Mouse (Mus musculus): ENCODE data around the gene Ewsr1. TPM values are rescaled to one million over a fixed set of nuclear protein-coding genes. Genes with fewer than 3 reads are reported as not detected.

The Ewsr1 gene
- 10 to 100 TPM; 55.1 to 68.1 (median 64.3) TPM for total RNA-seq (2022)

- DNase-seq (ENCODE audit: low spot score in 2 of 2) = peak; percentile 95 to 96
Measured at GRCm38 (mm10) chr11:5098736-5099542, at the start of gene Ewsr1, which contains the start of gene Rhbdd3. Gene Ewsr1, minus strand, starts transcription at chr11:5099266. Gene Rhbdd3, plus strand, starts transcription at chr11:5098926.

DNA sequence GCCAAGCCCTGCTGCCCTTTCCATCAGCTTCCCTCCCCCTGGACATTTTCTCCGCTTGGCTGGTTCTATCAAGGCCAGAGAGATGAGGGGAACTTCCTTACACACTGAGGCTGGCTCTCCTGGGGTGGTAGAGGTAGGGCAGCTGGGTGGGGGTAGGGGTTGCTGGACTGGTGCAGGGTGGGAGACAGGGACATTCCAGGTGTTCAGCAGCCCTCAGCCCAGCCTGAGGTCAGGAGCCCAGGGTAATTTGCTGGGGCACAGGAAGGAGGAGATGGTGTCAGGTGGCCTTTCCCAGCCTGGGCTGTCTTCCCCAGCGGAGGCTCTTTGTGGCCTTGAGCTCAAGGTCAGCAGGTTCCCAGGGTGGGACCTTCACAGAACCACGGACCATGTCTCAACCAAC, 46.5 kb upstream of the Ewsr1 start:
- no peak for DNase-seq (ENCODE audit: low spot score in 2 of 2)

DNA sequence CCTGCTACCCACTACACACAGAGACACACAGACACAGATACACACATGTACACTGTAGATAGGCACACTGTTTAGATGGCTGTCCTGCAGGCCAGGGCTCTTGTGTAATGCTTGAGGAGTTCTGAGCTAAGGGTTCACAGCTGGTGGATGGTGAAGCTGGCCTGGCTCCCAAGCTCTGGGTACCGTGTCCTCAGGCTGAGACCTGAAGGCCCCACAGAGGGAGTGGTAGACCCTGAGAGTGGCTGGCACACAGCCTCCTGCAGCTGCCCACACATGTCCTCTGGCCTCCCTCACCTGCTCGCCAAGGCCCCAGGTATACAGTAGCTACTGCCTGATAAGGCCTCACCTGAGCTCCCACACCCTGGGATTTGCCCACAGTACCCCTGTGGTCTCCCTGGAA, 42.9 kb upstream of the Ewsr1 start:
- no peak for DNase-seq (ENCODE audit: low spot score in 2 of 2)

GRCm38 (mm10) chr11:5141252-5141651, 42.2 kb upstream of the Ewsr1 start:
- DNase-seq (ENCODE audit: low spot score in 2 of 2) = no peak

DNA sequence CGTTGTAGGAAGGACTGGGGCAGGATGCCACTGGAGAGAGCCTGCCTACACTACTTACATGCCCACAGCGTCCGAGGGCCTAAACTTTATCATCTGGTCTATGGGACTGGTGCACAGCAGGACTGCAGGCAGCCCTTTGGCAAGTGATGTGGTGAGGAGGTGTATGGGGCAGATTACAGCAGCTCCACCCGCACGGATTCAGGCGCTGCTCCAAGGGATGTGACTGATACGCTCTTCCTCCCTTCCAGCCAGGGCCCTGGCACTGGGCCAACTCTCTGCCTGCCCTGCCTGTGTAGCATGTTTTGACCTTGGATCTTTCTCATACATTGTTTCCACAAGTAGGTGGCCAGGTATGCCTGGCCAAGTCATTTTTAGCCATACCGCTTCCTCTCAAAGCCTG, 41.6 kb upstream of the Ewsr1 start:
- DNase-seq (ENCODE audit: low spot score in 2 of 2) = peak; percentile 45 to 80

DNA sequence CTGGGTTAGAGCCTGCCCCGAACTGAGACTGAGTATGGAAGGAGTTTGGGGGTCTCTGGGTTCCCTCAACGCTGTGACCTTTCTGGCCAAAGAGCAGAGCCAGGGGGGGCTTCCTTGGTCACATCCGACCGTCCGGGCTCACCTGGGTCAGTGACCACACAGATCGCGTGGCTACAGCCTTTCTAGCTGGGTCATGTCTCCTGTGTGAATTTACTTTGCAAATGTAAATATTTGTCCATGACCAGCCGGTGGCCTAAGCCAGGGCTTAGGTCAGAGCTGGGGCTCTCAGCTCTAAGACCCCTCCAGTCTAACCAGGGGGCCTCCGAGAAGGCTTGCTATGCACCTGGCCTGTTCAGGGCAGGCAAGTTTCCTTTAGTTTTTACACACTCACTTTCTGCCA, 40.3 kb upstream of the Ewsr1 start:
- no peak for DNase-seq (ENCODE audit: low spot score in 2 of 2)

DNA sequence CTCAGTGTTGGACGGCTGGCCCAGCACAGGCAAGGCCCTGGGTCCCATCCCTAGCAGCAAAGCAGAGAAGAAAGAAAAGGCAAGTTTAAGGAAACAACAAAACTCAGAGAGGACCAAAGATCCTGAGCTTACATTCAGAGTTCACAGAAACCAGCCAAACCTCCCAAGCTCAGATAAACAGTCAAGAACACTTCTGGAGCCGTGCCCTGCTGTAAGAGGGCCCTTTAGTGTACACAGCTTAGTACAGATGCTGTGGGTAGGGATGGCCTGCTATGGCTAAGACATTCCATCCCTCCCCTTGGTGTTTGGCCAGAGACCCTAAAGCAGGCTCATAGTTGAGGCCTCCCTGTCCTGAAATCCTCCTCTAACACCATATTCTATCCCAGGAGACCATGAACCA, 39.6 kb upstream of the Ewsr1 start:
- no peak for DNase-seq (ENCODE audit: low spot score in 2 of 2)

- DNase-seq (ENCODE audit: low spot score in 2 of 2) = no peak
Measured at GRCm38 (mm10) chr11:5135914-5136313, 36.8 kb upstream of the Ewsr1 start.

GRCm38 (mm10) chr11:5132751-5133150, 33.7 kb upstream of the Ewsr1 start:
- no peak for DNase-seq (ENCODE audit: low spot score in 2 of 2)

DNA sequence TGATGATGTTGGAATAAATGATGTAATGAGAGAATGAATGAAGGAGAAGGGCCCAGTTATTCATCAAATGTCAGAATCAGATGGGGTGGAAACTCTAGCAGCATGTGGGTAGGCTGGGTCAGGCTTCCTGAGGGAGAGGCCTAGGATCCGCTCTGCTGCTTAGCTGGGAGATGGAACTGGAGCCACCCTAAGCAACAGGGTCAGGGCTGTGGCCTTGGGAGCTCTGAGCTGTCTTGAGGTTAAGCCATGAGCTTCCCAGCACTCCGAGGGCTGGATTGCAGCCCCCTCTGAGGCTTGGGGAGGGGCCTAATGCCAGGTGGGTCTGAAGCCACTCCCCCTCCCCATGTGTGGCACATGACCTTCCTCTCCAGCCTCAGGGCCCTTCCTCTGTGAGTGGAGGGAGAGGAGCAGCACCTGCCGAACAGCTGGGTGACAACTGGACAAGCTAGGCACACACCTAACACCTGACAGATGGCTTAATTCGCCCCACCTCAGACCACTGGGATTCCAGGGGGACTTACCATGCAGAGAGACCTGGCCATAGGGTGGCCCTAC, 31.1 kb upstream of the Ewsr1 start:
- no peak for DNase-seq (ENCODE audit: low spot score in 2 of 2)

DNA sequence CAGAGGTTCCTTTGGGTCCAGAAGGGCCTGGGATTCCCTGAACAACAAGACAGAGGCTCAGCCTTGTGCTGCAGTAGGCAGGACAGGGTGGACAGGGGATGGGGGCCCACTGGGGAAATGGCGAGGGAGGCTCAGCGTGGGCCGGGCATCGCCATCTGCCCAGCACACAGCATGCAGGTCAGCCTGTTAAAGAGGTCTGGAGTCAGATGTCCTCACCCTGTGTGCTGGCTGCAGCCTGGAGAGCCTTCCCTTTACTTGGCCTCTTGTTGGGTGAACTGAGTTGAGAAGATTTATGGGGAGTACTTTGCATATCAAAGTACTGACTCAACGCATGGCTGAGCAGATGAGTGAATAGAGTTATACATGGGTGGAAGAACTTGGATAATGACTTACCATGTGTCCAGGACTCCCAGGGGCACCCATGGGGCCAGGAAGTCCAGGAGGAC, 30.0 kb upstream of the Ewsr1 start:
- DNase-seq (ENCODE audit: low spot score in 2 of 2) = no peak

GRCm38 (mm10) chr11:5125713-5126112, 26.6 kb upstream of the Ewsr1 start:
- DNase-seq (ENCODE audit: low spot score in 2 of 2) = no peak

- DNase-seq (ENCODE audit: low spot score in 2 of 2) = peak; percentile 81 to 84
Measured at GRCm38 (mm10) chr11:5114931-5115581, 16.0 kb upstream of the Ewsr1 start.

- no peak for DNase-seq (ENCODE audit: low spot score in 2 of 2)
Measured at GRCm38 (mm10) chr11:5113645-5114044, 14.6 kb upstream of the Ewsr1 start.

GRCm38 (mm10) chr11:5109441-5109840, 10.4 kb upstream of the Ewsr1 start:
- DNase-seq (ENCODE audit: low spot score in 2 of 2) = no peak

GRCm38 (mm10) chr11:5103986-5104509, 5.0 kb upstream of the Ewsr1 start:
- DNase-seq (ENCODE audit: low spot score in 2 of 2) = no peak

GRCm38 (mm10) chr11:5102384-5102783, 3.3 kb upstream of the Ewsr1 start:
- no peak for DNase-seq (ENCODE audit: low spot score in 2 of 2)

DNA sequence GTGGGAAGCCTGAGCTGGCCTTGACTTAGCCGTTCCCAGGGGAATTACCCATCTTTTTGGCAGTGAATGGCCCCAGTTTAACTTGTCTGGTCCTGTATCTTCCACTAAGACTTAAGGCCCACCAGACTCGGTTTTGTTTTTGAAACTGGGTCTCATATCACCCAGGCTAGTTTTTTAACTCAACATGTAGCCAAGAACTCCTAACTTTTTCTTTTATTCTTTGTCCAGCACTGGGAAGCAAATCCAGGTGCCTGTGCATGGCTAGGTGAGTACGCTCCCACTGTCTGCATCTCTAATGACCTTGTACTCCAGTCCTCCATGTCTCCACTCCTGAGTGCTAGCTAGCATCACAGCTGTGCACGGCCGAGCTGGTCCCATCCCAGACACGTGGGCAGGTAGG, 2.6 kb upstream of the Ewsr1 start:
- no peak for DNase-seq (ENCODE audit: low spot score in 2 of 2)

- no peak for DNase-seq (ENCODE audit: low spot score in 2 of 2)
Measured at GRCm38 (mm10) chr11:5100801-5101200, 1.7 kb upstream of the Ewsr1 start.

GRCm38 (mm10) chr11:5100283-5100682, 1.2 kb upstream of the Ewsr1 start:
- DNase-seq (ENCODE audit: low spot score in 2 of 2) = no peak

GRCm38 (mm10) chr11:5099576-5100183, 614 bp upstream of the Ewsr1 start:
- DNase-seq (ENCODE audit: low spot score in 2 of 2) = peak; percentile 67 to 76
